8 mouse cellular contexts compared by ENCODE assay signal in genomic region chr13:106946594-106947540, GRCm38 (mm10). TPM values are rescaled to one million over a fixed set of nuclear protein-coding genes. Genes with fewer than 3 reads are reported as not detected.
DNase-seq lines count a peak whose midpoint lies in the region; ATAC-seq lines count a peak whose summit lies in the region.

Gene Dimt1, plus strand, starts transcription at chr13:106947127.

- peak within 1 kb of the TSS; percentile 69 for H3K4me3 ChIP-seq in hindbrain, embryonic 12.5 days

- H3K27me3 ChIP-seq in hindbrain, embryonic 12.5 days, result no peaks in the 10 kb centered on the region

- H3K4me2 ChIP-seq in hindbrain, embryonic 12.5 days (replicated peaks), result peak within 1 kb of the TSS; percentile 66

- H3K9me3 ChIP-seq in hindbrain, embryonic 12.5 days (replicated peaks), result no peaks in the 10 kb centered on the region

- WGBS in hindbrain, embryonic 12.5 days, result 1% methylated on average over 63 of the region's 68 CpGs

- H3K4me1 ChIP-seq in hindbrain, embryonic 12.5 days, result peaks cover 15% of the 10 kb centered on the region

- H3K27ac ChIP-seq in hindbrain, embryonic 12.5 days, result peak within 1 kb of the TSS; percentile 52

- peak; percentile 95 for DNase-seq in NIH3T3 (ENCODE audit: low read depth)
- DNase-seq in cerebellum, postnatal 10 days, result peak; percentile 96 to 98
- peak; percentile 92 to 96 for DNase-seq in frontal cortex, postnatal 10 days (ENCODE audit: low spot score in 2 of 2)
- DNase-seq in layer of hippocampus, postnatal 14 days (ENCODE audit: low spot score in 2 of 2), result peak; percentile 93 to 96
- peak; percentile 94 for DNase-seq in lung, postnatal 14 days
- DNase-seq in retina, adult 2 months (ENCODE audit: low read depth, low spot score), result peak; percentile 78
- DNase-seq in thymus, postnatal 36 days, result peak; percentile 90 to 94

- ATAC-seq in hindbrain, embryonic 12.5 days (ENCODE audit: low FRiP score), result peak; percentile 99

- H3K9ac ChIP-seq in hindbrain, embryonic 12.5 days, result peak within 1 kb of the TSS; percentile 75

- peaks cover 11% of the 10 kb centered on the region for H3K36me3 ChIP-seq in hindbrain, embryonic 12.5 days

RNA-seq across cellular contexts. Expression of gene Dimt1, which starts in this region (rescaled TPM):
- 40.2 and 42.5 TPM in 2 replicates for polyA plus RNA-seq in hindbrain, embryonic 12.5 days (2016; fragmentation: Nextera tagmentation; extraction: Ambion mirVana)
- total RNA-seq in layer of hippocampus, postnatal 14 days (2021), result 10 to 100 TPM; 19.8 to 21.0 TPM

Comparison
In these comparisons a context has a peak if more than half of its experiments do, and no peak if none do; other contexts are left out.
1. Peak in every context shown above with its lines: DNase-seq, ATAC-seq, H3K4me3 ChIP-seq and H3K27ac ChIP-seq.